Mouse (Mus musculus) 3134 (cell line): ENCODE data around the gene Iqsec2.
A peak's percentile ranks its signal among the peaks of the same experiment; 100 is the strongest.

ENCODE experiments used
- DNase-seq: peaks from one replicate; pipeline ENCODE4 v3.0.0-alpha.2; 2011; ENCODE audit warnings: low spot score; ENCODE audit not compliant: insufficient read length; ENCODE audit errors: extremely low read depth

Gene Iqsec2

GRCm38 (mm10) chrX:152178843-152179545 lies 34.9 kb downstream of the Iqsec2 start:
- peak; percentile 73 for DNase-seq

- DNase-seq, result no peak
Measured at GRCm38 (mm10) chrX:152179670-152180656, 35.9 kb downstream of the Iqsec2 start.

GRCm38 (mm10) chrX:152187151-152187550 lies 43.1 kb downstream of the Iqsec2 start:
- no peak for DNase-seq

- no peak for DNase-seq
Measured at GRCm38 (mm10) chrX:152191266-152191665, 47.2 kb downstream of the Iqsec2 start.

GRCm38 (mm10) chrX:152197814-152198648 lies 54.0 kb downstream of the Iqsec2 start:
- no peak for DNase-seq

GRCm38 (mm10) chrX:152201737-152202421 lies 57.8 kb downstream of the Iqsec2 start:
- no peak for DNase-seq

GRCm38 (mm10) chrX:152202422-152203103 lies 58.5 kb downstream of the Iqsec2 start:
- DNase-seq, result no peak

- DNase-seq, result no peak
Measured at GRCm38 (mm10) chrX:152203247-152203646, 59.2 kb downstream of the Iqsec2 start.

- no peak for DNase-seq
Measured at GRCm38 (mm10) chrX:152205486-152205885, 61.4 kb downstream of the Iqsec2 start.

GRCm38 (mm10) chrX:152214703-152215102 lies 70.6 kb downstream of the Iqsec2 start:
- no peak for DNase-seq

- DNase-seq, result no peak
Measured at GRCm38 (mm10) chrX:152218529-152218928, 74.5 kb downstream of the Iqsec2 start.

- DNase-seq, result no peak
Measured at GRCm38 (mm10) chrX:152221721-152222120, 77.7 kb downstream of the Iqsec2 start.

GRCm38 (mm10) chrX:152222226-152222625 lies 78.2 kb downstream of the Iqsec2 start:
- DNase-seq, result no peak

GRCm38 (mm10) chrX:152223313-152223712 lies 79.2 kb downstream of the Iqsec2 start:
- DNase-seq, result no peak

GRCm38 (mm10) chrX:152224280-152224679 lies 80.2 kb downstream of the Iqsec2 start:
- DNase-seq, result no peak

- peak; percentile 100 for DNase-seq
Measured at GRCm38 (mm10) chrX:152232781-152233763, 89.0 kb downstream of the Iqsec2 start, which contains the start of gene Kdm5c. TSS of gene Kdm5c (plus strand) at chrX:152233020.

- no peak for DNase-seq
Measured at GRCm38 (mm10) chrX:152234125-152234524, 90.1 kb downstream of the Iqsec2 start.

GRCm38 (mm10) chrX:152235758-152236157 lies 91.7 kb downstream of the Iqsec2 start:
- DNase-seq, result no peak
